Mouse (Mus musculus): ENCODE data around the gene Tmem131l.

GRCm38 (mm10) chr3:84028968-84029367 is 11.0 kb downstream of the Tmem131l start:
- TF ChIP-seq CTCF (IDR thresholded peaks at IDR 0.05; ENCODE audit: insufficient read depth, low read length) (no peak), POLR2A (IDR thresholded peaks at IDR 0.05; ENCODE audit: borderline replicate concordance, extremely low read depth, low read depth, low read length) (no peak)

Measured in lung, adult 2 months (tissue).